Mouse (Mus musculus) gastrocnemius, adult 8-10 months (tissue): ENCODE data around the gene Olfr414. TPM values are rescaled to one million over a fixed set of nuclear protein-coding genes. Genes with fewer than 3 reads are reported as not detected.

Experiments
- DNase-seq, 2 experiments: peaks; one replicate each; pipeline ENCODE4 v3.0.0; 2022; ENCODE audit warnings: low spot score in 2 of 2
- total RNA-seq, 4 experiments: library from RNA; stranded (reverse); gene quantifications; 2 replicates each; pipeline ENCODE4 v1.2.4; 2022

Gene Olfr414
- total RNA-seq: not detected

- DNase-seq: no peak
Measured at GRCm38 (mm10) chr1:174423764-174424163, at the start of gene Olfr414. Gene Olfr414, plus strand, starts transcription at chr1:174424064.

- no peak for DNase-seq
Measured at GRCm38 (mm10) chr1:174390746-174391145, 33.1 kb upstream of the Olfr414 start, which contains the start of gene Olfr248. Gene Olfr248, plus strand, starts transcription at chr1:174391046.

GRCm38 (mm10) chr1:174422959-174423358 lies 905 bp upstream of the Olfr414 start:
- DNase-seq: no peak

GRCm38 (mm10) chr1:174426180-174426986 lies 2.5 kb downstream of the Olfr414 start:
- no peak for DNase-seq

- no peak for DNase-seq
Measured at GRCm38 (mm10) chr1:174427402-174427801, 3.5 kb downstream of the Olfr414 start.

- no peak for DNase-seq
Measured at GRCm38 (mm10) chr1:174428407-174428806, 4.5 kb downstream of the Olfr414 start.

- no peak for DNase-seq
Measured at GRCm38 (mm10) chr1:174434121-174434520, 10.3 kb downstream of the Olfr414 start.

- no peak for DNase-seq
Measured at GRCm38 (mm10) chr1:174441782-174442181, 17.9 kb downstream of the Olfr414 start, which contains the start of gene Olfr220. Gene Olfr220, plus strand, starts transcription at chr1:174442082.

- DNase-seq: no peak
Measured at GRCm38 (mm10) chr1:174455100-174455499, 31.2 kb downstream of the Olfr414 start.

- no peak for DNase-seq
Measured at GRCm38 (mm10) chr1:174465385-174465784, 41.5 kb downstream of the Olfr414 start.

- DNase-seq: no peak
Measured at GRCm38 (mm10) chr1:174466240-174466639, 42.4 kb downstream of the Olfr414 start.

GRCm38 (mm10) chr1:174469736-174470135 lies 45.9 kb downstream of the Olfr414 start:
- DNase-seq: no peak

- DNase-seq: no peak
Measured at GRCm38 (mm10) chr1:174482567-174482966, 58.7 kb downstream of the Olfr414 start.

Other genes starting within 250 kb of the Olfr414 start
- gene Olfr419, start 172.0 kb upstream of the Olfr414 start, total RNA-seq: not detected
- gene Mptx1, start 93.5 kb upstream of the Olfr414 start, total RNA-seq: not detected
- gene Olfr417, start 58.9 kb upstream of the Olfr414 start, total RNA-seq: not detected
- not detected for gene Olfr248, start 33.0 kb upstream of the Olfr414 start, total RNA-seq
- gene Olfr220, start 18.0 kb downstream of the Olfr414 start, total RNA-seq: not detected
- under 1 TPM; 0.07 to 0.46 (median 0.31) TPM for gene Fmn2, start 77.8 kb downstream of the Olfr414 start, total RNA-seq